Mouse (Mus musculus): Measurements from ENCODE around the gene Ebf4. TPM values are rescaled to one million over a fixed set of nuclear protein-coding genes. Genes with fewer than 3 reads are reported as not detected.

Ebf4 gene
- 10 to 100 TPM; 11.3 to 11.8 TPM for total RNA-seq (2021)
- long read RNA-seq, experiment 1, transcript Ebf4-203 (18 exons, 2,982 nt): major isoform, 6 of 14 reads
- long read RNA-seq, experiment 1, partial matches to known transcripts: 1 of 14 reads
- long read RNA-seq, experiment 1, other reads (novel, unspliced or antisense): 6 of 14 reads
- long read RNA-seq, experiment 2, partial matches to known transcripts: 5 of 24 reads
- long read RNA-seq, experiment 2, other reads (novel, unspliced or antisense): 16 of 24 reads

GRCm38 (mm10) chr2:130294936-130295277, at the start of gene Ebf4:
Ebf4 (plus strand) TSS chr2:130295169.
- no peak for TF ChIP-seq CTCF (conservative IDR thresholded peaks at IDR 0.05)
- peak within 1 kb of the TSS; percentile 77 for H3K27ac ChIP-seq
- DNase-seq (ENCODE audit: low spot score in 2 of 2): peak in 1 of 2 experiments; percentile 28
- H3K4me3 ChIP-seq: peak within 1 kb of the TSS; percentile 64

GRCm38 (mm10) chr2:130246912-130247311, 48.1 kb upstream of the Ebf4 start:
- DNase-seq (ENCODE audit: low spot score in 2 of 2): peak; percentile 10 to 41

GRCm38 (mm10) chr2:130248226-130248625, 46.7 kb upstream of the Ebf4 start:
- Histone ChIP-seq H3K4me3 (no peak overlapping the region), H3K27ac (no peak overlapping the region)
- DNase-seq (ENCODE audit: low spot score in 2 of 2): no peak
- TF ChIP-seq CTCF (conservative IDR thresholded peaks at IDR 0.05): no peak

More at GRCm38 (mm10) chr2:130246912-130247311, 48.1 kb upstream of the Ebf4 start:
- TF ChIP-seq CTCF (conservative IDR thresholded peaks at IDR 0.05): peak; percentile 79
- Histone ChIP-seq H3K27ac (no peak overlapping the region), H3K4me3 (no peak overlapping the region)

GRCm38 (mm10) chr2:130256762-130257161, 38.2 kb upstream of the Ebf4 start:
- H3K4me3 ChIP-seq: no peak overlapping the region
- peak overlapping the region; percentile 28; the same call in 1 of the 2 replicates for H3K27ac ChIP-seq
- no peak for TF ChIP-seq CTCF (conservative IDR thresholded peaks at IDR 0.05)
- DNase-seq (ENCODE audit: low spot score in 2 of 2): no peak

GRCm38 (mm10) chr2:130260822-130261221, 34.1 kb upstream of the Ebf4 start:
- Histone ChIP-seq H3K4me3 (no peak overlapping the region), H3K27ac (no peak overlapping the region)
- TF ChIP-seq CTCF (conservative IDR thresholded peaks at IDR 0.05): no peak
- no peak for DNase-seq (ENCODE audit: low spot score in 2 of 2)

- H3K4me3 ChIP-seq: no peak overlapping the region
- TF ChIP-seq CTCF (conservative IDR thresholded peaks at IDR 0.05): no peak
- no peak for DNase-seq (ENCODE audit: low spot score in 2 of 2)
- H3K27ac ChIP-seq: no peak overlapping the region
Measured at GRCm38 (mm10) chr2:130261914-130262313, 33.1 kb upstream of the Ebf4 start.

- H3K27ac ChIP-seq: no peak overlapping the region
- TF ChIP-seq CTCF (conservative IDR thresholded peaks at IDR 0.05): no peak
- no peak overlapping the region for H3K4me3 ChIP-seq
- DNase-seq (ENCODE audit: low spot score in 2 of 2): no peak
Measured at GRCm38 (mm10) chr2:130262398-130262797, 32.6 kb upstream of the Ebf4 start.

- TF ChIP-seq CTCF (conservative IDR thresholded peaks at IDR 0.05): no peak
- Histone ChIP-seq H3K4me3 (no peak overlapping the region), H3K27ac (no peak overlapping the region)
- DNase-seq (ENCODE audit: low spot score in 2 of 2): no peak
Measured at GRCm38 (mm10) chr2:130265520-130265919, 29.4 kb upstream of the Ebf4 start.

- TF ChIP-seq CTCF (conservative IDR thresholded peaks at IDR 0.05): peak; percentile 64
- Histone ChIP-seq H3K4me3 (no peak overlapping the region), H3K27ac (no peak overlapping the region)
- DNase-seq (ENCODE audit: low spot score in 2 of 2): no peak
Measured at GRCm38 (mm10) chr2:130268074-130268473, 26.9 kb upstream of the Ebf4 start.

GRCm38 (mm10) chr2:130273732-130274131, 21.2 kb upstream of the Ebf4 start:
- peak overlapping the region; percentile 99 for H3K4me3 ChIP-seq
- DNase-seq (ENCODE audit: low spot score in 2 of 2): no peak
- H3K27ac ChIP-seq: peak overlapping the region; percentile 98
- no peak for TF ChIP-seq CTCF (conservative IDR thresholded peaks at IDR 0.05)

- DNase-seq (ENCODE audit: low spot score in 2 of 2): peak; percentile 99 to 100
- Histone ChIP-seq H3K4me3 (peak within 1 kb of the TSS; percentile 99), H3K27ac (peak within 1 kb of the TSS; percentile 98)
- peak; percentile 62 for TF ChIP-seq CTCF (conservative IDR thresholded peaks at IDR 0.05)
Measured at GRCm38 (mm10) chr2:130274149-130274861, 20.7 kb upstream of the Ebf4 start, which contains the start of gene Nop56. Nop56 (plus strand) TSS chr2:130274430.

- H3K4me3 ChIP-seq: peak overlapping the region; percentile 99
- no peak for TF ChIP-seq CTCF (conservative IDR thresholded peaks at IDR 0.05)
- peak overlapping the region; percentile 93 for H3K27ac ChIP-seq
- DNase-seq (ENCODE audit: low spot score in 2 of 2): no peak
Measured at GRCm38 (mm10) chr2:130274862-130275261, 20.1 kb upstream of the Ebf4 start.

GRCm38 (mm10) chr2:130275649-130276048, 19.3 kb upstream of the Ebf4 start:
- Histone ChIP-seq H3K27ac (peak overlapping the region; percentile 93), H3K4me3 (peak overlapping the region; percentile 99; the same call in 1 of the 2 replicates)
- peak in 1 of 2 experiments; percentile 71 for DNase-seq (ENCODE audit: low spot score in 2 of 2)
- peak; percentile 81 for TF ChIP-seq CTCF (conservative IDR thresholded peaks at IDR 0.05)
